Mouse (Mus musculus): ENCODE results near the gene Alad. TPM values are rescaled to one million over a fixed set of nuclear protein-coding genes. Genes with fewer than 3 reads are reported as not detected.

Alad gene
- polyA plus RNA-seq, 1 experiment from 2014 or later: 161 TPM

DNA sequence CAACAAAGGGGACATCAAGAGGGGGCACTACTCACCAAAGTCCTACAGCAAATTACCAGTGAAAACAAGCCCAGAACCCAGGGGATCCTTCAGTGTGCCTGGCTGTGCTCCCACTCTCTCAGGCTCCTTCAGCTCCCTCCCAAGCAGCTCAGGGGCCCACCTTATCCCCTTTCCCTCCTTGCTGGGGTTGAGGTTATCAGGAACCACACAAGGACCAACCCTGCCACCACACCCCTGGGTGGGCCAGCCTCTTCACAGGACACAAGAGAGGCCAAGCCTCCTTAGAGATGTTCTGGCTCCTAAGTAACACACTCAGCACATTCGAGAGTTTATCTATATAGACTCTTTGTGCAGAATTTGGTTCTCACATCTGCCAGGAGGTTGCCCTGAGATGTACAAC lies 3.1 kb downstream of the Alad start:
- Histone ChIP-seq H3K4me1 (replicated peaks; ENCODE audit: control insufficient read depth, insufficient read depth) (peaks cover 6% of the 10 kb centered on the region), H3K4me3 (ENCODE audit: low read depth, low read length) (no peak overlapping the region), H3K27ac (replicated peaks) (peak overlapping the region; percentile 91), H3K9ac (ENCODE audit: low read length) (peak overlapping the region; percentile 43; the same call in 1 of the 2 replicates), H3K27me3 (ENCODE audit: control insufficient read depth, insufficient read depth, low read length) (no peaks in the 10 kb centered on the region), H3K9me3 (ENCODE audit: control insufficient read depth, low read length) (no peaks in the 10 kb centered on the region), H3K36me3 (ENCODE audit: control insufficient read depth, insufficient read depth, low read length) (peaks cover 12% of the 10 kb centered on the region), H3K4me2 (replicated peaks; ENCODE audit: low read depth) (peak overlapping the region; percentile 72)
- no peak for TF ChIP-seq EP300 (optimal IDR thresholded peaks at IDR 0.05)
- no peak for TF ChIP-seq CTCF (IDR thresholded peaks at IDR 0.05; ENCODE audit: low read depth)
- ATAC-seq (ENCODE audit: low FRiP score, low TSS enrichment) (no peak), DNase-seq (ENCODE audit: low spot score) (peak; percentile 67)
- 37% methylated on average over 1 of the region's 1 CpGs for WGBS

DNA sequence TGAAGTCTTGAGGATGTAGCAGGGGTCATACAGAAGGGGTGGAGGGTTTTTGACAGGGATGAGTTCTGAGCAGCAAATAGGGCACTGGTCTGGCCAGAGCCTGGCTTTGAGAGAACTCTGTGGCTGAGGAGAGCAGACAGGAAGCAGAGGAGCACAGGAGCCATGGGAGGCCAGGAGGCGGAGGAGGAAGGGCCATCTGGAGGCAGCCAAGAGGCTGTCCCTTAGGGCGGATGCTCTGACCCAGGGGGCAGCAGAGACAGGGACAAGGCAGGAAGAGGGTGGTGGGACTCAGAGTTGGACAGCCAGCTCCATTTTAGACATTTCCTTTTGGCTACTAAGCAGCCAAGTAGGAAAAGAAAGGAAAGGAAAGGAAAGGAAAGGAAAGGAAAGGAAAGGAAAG lies 3.6 kb downstream of the Alad start:
- H3K9me3 ChIP-seq (ENCODE audit: control insufficient read depth, low read length): no peaks in the 10 kb centered on the region
- peaks cover 15% of the 10 kb centered on the region for H3K36me3 ChIP-seq (ENCODE audit: control insufficient read depth, insufficient read depth, low read length)
- H3K4me2 ChIP-seq (replicated peaks; ENCODE audit: low read depth): peak overlapping the region; percentile 72
- TF ChIP-seq EP300 (optimal IDR thresholded peaks at IDR 0.05): no peak
- peak; percentile 34; the same call in 1 of the 2 replicates for TF ChIP-seq CTCF (IDR thresholded peaks at IDR 0.05; ENCODE audit: low read depth)
- no peak for DNase-seq (ENCODE audit: low spot score)
- peak overlapping the region; percentile 91 for H3K27ac ChIP-seq (replicated peaks)
- 21% methylated on average over 2 of the region's 2 CpGs for WGBS
- no peak overlapping the region for H3K4me3 ChIP-seq (ENCODE audit: low read depth, low read length)
- no peaks in the 10 kb centered on the region for H3K27me3 ChIP-seq (ENCODE audit: control insufficient read depth, insufficient read depth, low read length)
- H3K4me1 ChIP-seq (replicated peaks; ENCODE audit: control insufficient read depth, insufficient read depth): peaks cover 6% of the 10 kb centered on the region
- no peak overlapping the region for H3K9ac ChIP-seq (ENCODE audit: low read length)
- ATAC-seq (ENCODE audit: low FRiP score, low TSS enrichment): no peak

DNA sequence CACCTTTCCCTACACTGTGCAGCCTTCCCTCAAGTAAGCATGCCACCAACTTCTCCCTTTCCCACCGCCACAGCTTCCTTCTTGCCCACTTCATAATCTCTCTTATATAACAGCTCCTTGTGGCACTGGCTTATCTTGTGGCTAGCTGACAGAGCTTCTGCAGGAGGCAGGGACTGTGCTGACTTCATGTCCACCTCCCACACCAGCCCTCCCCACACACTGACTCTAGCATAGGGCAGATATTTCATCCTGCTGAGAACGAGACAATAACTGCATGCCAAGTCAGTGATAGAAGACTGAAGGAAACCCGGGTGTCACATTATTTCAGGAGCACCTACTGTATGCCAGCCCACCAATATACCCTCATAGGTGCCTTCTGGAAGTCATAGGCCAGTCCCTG lies 4.2 kb downstream of the Alad start:
- H3K4me2 ChIP-seq (replicated peaks; ENCODE audit: low read depth): peak overlapping the region; percentile 72
- H3K36me3 ChIP-seq (ENCODE audit: control insufficient read depth, insufficient read depth, low read length): peaks cover 15% of the 10 kb centered on the region
- WGBS: 54% methylated on average over 3 of the region's 3 CpGs
- ATAC-seq (ENCODE audit: low FRiP score, low TSS enrichment) (no peak), DNase-seq (ENCODE audit: low spot score) (no peak)
- H3K9me3 ChIP-seq (ENCODE audit: control insufficient read depth, low read length): no peaks in the 10 kb centered on the region
- no peaks in the 10 kb centered on the region for H3K27me3 ChIP-seq (ENCODE audit: control insufficient read depth, insufficient read depth, low read length)
- peak overlapping the region; percentile 91 for H3K27ac ChIP-seq (replicated peaks)
- TF ChIP-seq CTCF (IDR thresholded peaks at IDR 0.05; ENCODE audit: low read depth) (no peak), EP300 (optimal IDR thresholded peaks at IDR 0.05) (no peak)
- peaks cover 6% of the 10 kb centered on the region for H3K4me1 ChIP-seq (replicated peaks; ENCODE audit: control insufficient read depth, insufficient read depth)
- 0 out of 2 replicates have a peak overlapping the region, but pooled peaks have one; percentile 3 for H3K9ac ChIP-seq (ENCODE audit: low read length)
- no peak overlapping the region for H3K4me3 ChIP-seq (ENCODE audit: low read depth, low read length)

DNA sequence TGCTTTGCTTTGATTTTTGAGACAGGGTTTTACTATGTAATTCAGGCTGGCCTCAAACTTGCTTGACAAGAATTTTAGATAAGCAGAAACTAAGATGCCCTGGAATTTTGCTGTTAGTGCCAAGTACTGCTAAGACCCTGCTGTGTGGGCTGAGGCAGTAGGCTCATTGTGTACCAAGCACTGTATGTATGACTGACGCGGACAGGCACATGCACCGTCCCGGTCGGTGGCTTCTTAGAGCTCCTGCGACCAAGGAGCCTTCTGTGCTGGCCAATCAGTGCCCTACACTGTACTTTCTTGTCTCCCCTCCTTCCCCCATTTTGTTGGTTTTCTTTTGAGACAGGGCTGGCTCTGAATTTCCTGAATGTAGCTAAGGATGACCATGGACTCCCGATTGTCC lies 4.7 kb downstream of the Alad start:
- no peaks in the 10 kb centered on the region for H3K27me3 ChIP-seq (ENCODE audit: control insufficient read depth, insufficient read depth, low read length)
- H3K4me2 ChIP-seq (replicated peaks; ENCODE audit: low read depth): no peak overlapping the region
- 0 out of 2 replicates have a peak overlapping the region, but pooled peaks have one; percentile 3 for H3K9ac ChIP-seq (ENCODE audit: low read length)
- no peak overlapping the region for H3K4me3 ChIP-seq (ENCODE audit: low read depth, low read length)
- DNase-seq (ENCODE audit: low spot score): no peak
- no peak for ATAC-seq (ENCODE audit: low FRiP score, low TSS enrichment)
- 51% methylated on average over 7 of the region's 7 CpGs for WGBS
- peaks cover 6% of the 10 kb centered on the region for H3K4me1 ChIP-seq (replicated peaks; ENCODE audit: control insufficient read depth, insufficient read depth)
- no peak for TF ChIP-seq CTCF (IDR thresholded peaks at IDR 0.05; ENCODE audit: low read depth)
- H3K27ac ChIP-seq (replicated peaks): peak overlapping the region; percentile 91; the same call in 1 of the 2 replicates
- peaks cover 19% of the 10 kb centered on the region for H3K36me3 ChIP-seq (ENCODE audit: control insufficient read depth, insufficient read depth, low read length)
- no peaks in the 10 kb centered on the region for H3K9me3 ChIP-seq (ENCODE audit: control insufficient read depth, low read length)

DNA sequence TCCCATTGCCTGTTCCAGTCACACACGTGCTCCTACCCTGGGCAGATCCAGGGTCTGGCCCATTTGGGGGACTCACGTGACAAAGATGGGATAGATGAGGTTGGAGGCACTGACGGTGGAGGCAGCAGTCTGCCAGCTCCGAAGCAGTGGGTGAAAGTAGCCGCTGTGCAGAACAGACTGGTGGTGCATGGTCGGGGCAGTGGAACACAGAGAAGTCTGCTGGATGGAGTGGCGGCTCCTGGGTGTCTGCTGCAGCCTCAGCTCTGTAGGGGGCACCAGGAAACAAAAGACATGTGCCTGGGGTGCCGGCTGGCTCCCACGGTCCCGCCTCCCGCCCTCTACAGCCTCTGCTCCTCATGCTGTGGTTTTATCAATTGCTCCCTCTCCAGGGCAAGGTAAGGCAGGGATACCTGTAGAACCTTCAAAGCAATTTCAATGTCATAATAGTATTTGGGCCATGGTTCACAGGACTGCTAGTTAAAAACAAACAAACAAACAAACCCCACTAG lies 5.7 kb downstream of the Alad start:
- no peaks in the 10 kb centered on the region for H3K27me3 ChIP-seq (ENCODE audit: control insufficient read depth, insufficient read depth, low read length)
- no peak overlapping the region for H3K4me2 ChIP-seq (replicated peaks; ENCODE audit: low read depth)
- WGBS: 61% methylated on average over 11 of the region's 11 CpGs
- no peak overlapping the region for H3K27ac ChIP-seq (replicated peaks)
- peaks cover 24% of the 10 kb centered on the region for H3K36me3 ChIP-seq (ENCODE audit: control insufficient read depth, insufficient read depth, low read length)
- H3K4me1 ChIP-seq (replicated peaks; ENCODE audit: control insufficient read depth, insufficient read depth): peaks cover 6% of the 10 kb centered on the region
- DNase-seq (ENCODE audit: low spot score): no peak
- H3K9ac ChIP-seq (ENCODE audit: low read length): no peak overlapping the region
- no peaks in the 10 kb centered on the region for H3K9me3 ChIP-seq (ENCODE audit: control insufficient read depth, low read length)
- no peak for TF ChIP-seq EP300 (optimal IDR thresholded peaks at IDR 0.05)
- 0 out of 2 replicates have a peak, but pooled peaks have one; percentile 9 for TF ChIP-seq CTCF (IDR thresholded peaks at IDR 0.05; ENCODE audit: low read depth)
- no peak for ATAC-seq (ENCODE audit: low FRiP score, low TSS enrichment)
- H3K4me3 ChIP-seq (ENCODE audit: low read depth, low read length): no peak overlapping the region

DNA sequence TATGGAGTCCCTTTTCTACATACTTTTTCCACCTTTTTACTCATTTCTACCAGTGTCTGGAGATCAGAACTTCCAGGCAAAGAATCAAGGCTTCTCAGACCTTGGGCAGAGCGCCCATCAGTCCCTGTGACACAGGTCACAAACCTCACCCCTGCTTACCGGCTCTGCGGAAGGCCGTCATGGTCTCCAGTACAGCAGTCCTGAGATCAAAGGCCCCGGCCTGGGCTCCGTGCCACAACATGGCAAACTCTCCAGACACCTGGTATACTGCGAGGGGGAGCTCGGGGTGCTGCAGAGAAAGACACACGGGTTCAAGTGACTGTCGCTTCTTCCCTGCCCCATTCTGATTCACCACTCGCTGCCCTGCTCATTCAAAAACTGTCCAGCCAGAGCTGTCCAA lies 9.8 kb downstream of the Alad start:
- TF ChIP-seq CTCF (IDR thresholded peaks at IDR 0.05; ENCODE audit: low read depth): no peak
- no peak for TF ChIP-seq EP300 (optimal IDR thresholded peaks at IDR 0.05)

More for the DNA sequence above, 9.8 kb downstream of the Alad start:
- H3K9me3 ChIP-seq (ENCODE audit: control insufficient read depth, low read length): no peaks in the 10 kb centered on the region
- H3K36me3 ChIP-seq (ENCODE audit: control insufficient read depth, insufficient read depth, low read length): peaks cover 35% of the 10 kb centered on the region
- no peaks in the 10 kb centered on the region for H3K27me3 ChIP-seq (ENCODE audit: control insufficient read depth, insufficient read depth, low read length)
- WGBS: 78% methylated on average over 11 of the region's 11 CpGs
- H3K4me3 ChIP-seq (ENCODE audit: low read depth, low read length): no peak overlapping the region
- H3K27ac ChIP-seq (replicated peaks): no peak overlapping the region
- no peaks in the 10 kb centered on the region for H3K4me1 ChIP-seq (replicated peaks; ENCODE audit: control insufficient read depth, insufficient read depth)
- DNase-seq (ENCODE audit: low spot score) (no peak), ATAC-seq (ENCODE audit: low FRiP score, low TSS enrichment) (no peak)
- H3K9ac ChIP-seq (ENCODE audit: low read length): no peak overlapping the region
- H3K4me2 ChIP-seq (replicated peaks; ENCODE audit: low read depth): no peak overlapping the region

Measured in stomach, postnatal 0 days (tissue).